Mouse (Mus musculus): ENCODE data around the gene Ccdc18.

GRCm38 (mm10) chr5:108270415-108270814 lies 137.7 kb downstream of the Ccdc18 start:
- no peak for TF ChIP-seq CTCF (IDR thresholded peaks at IDR 0.05; ENCODE audit: low read depth)
- no peak for TF ChIP-seq EP300 (IDR thresholded peaks at IDR 0.05; ENCODE audit: low read depth)

All from heart, postnatal 0 days (tissue).